Mouse (Mus musculus) mesoderm, embryonic 11.5 days (tissue): ENCODE data around the gene Ttll7.

Experiments
- DNase-seq: peaks from one replicate; pipeline ENCODE4 v3.0.0-alpha.2; 2012; ENCODE audit warnings: low read depth, low spot score

The Ttll7 gene

DNA sequence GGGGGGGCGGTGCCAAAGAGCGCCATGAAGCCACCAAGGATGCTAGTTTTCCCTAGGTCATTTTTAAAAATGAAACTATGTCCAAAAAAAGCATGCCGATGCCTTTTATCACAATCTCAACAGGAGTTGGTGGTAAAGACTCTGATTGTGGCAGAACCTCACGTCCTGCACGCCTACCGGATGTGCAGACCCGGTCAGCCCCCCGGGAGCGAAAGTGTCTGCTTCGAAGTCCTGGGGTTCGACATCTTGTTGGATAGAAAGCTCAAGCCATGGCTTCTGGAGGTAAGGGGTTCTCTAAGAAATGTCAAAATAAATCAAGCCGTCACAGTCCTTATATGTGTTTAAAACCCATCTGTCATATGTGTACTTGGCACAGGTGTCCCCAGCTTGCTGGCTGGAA is 60.9 kb downstream of the Ttll7 start:
- no peak for DNase-seq

DNA sequence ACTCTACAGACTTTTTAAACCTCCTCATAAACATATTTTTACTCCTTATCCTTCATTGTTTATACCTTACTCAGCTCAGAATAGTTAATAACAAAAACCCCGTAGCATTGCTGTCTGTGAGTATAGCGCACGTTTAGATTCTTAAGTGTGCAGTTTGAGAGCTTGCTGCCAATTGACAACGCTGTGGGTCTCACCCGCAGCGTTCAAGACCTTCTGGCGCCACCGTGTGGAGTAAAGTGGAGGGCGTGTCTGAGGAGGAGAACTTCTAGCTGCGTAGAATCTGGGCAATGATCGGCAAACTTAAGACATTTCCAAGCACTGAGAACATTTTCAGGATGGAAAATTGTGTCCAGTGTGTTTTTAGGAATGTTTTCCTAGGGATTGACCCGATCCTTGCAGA is 62.6 kb downstream of the Ttll7 start:
- DNase-seq = peak; percentile 80

DNA sequence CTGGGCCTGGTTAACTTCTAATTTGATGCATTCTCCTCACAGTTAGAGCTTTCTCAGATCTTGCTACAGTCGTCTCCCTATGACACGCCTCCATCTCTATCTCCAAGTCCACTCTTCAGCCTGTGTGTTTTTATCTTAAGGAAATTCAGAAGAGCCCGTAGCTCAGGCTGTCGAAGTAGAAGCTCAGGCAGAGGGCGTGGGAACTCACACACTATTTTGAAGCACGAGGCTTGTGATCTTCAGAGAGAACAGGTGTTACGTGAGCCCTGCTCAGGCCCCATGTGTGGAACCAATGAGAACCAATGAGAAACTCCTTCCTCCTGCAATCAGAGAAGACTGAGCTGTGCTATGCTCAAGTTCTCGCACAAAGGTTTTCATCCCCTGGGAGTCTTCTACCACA is 65.7 kb downstream of the Ttll7 start:
- no peak for DNase-seq

DNA sequence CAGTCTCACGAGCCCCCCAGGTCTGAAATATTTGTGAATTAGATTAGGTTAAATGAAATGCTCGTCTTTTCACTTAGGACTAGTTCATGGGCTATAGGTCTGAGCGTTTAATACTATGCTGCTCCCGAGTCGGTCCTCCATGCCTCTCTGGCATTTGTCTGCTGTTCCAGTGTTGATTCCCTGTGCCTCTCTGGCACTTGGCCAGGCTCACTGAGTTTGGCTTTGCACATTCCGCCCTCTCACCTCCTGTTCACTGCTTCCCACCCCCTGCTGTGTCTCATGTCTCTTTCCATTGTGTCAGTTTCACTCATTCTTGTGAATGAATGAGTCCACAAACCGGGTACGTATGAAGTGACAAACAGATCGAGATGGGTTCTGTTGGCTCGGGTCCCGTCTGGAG is 66.2 kb downstream of the Ttll7 start:
- no peak for DNase-seq

DNA sequence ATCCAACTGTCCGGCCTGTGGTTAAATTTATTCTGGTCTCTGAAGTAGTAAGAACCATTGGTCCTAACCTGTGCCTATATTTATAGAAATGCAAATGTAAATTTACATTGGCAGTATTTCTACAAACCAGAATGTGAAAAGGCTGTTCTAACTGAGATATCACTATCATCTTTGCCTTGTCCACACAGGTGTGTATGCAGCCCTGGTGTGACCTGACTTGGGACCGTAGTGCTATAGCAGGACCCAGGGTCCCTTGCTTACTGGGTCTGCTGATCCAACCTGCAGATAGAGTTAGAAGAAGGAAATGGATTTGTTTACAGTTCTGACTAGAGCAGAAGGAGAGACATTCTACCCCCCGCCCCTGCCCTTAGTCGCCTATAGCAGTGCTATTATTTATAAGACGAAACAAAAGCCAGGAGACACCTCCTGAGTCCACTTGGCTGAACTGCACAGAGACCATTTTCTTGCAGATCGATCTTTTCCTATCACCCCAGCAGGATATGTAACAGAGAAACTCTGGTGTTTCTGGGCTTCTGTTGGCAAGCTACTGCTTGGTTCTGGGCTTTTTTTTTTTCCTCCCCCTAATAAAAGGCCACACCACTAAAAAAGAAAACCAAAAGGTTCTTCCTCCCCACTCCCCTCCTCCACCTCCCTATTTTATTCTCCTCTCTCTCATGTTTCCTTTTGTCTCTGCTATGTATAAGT is 75.3 kb downstream of the Ttll7 start:
- DNase-seq = no peak

DNA sequence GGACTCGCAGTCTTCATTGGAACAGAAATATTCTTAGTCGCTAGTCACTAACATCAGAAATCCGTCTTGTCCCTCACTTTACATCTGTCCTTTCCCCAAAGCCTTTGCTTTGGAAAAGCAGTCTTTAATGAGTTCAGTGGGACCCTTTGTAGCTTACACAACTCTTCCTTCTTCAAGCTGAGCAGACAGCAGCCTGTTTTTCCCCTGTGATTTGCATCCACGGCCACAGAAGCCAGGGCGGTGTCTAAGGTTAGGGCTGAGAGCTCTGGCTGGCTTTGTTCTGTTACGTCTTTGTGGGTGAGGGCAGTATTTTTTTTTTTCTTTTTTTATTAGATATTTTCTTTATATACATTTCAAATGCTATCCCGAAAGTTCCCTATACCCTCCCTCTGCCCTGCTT is 76.0 kb downstream of the Ttll7 start:
- no peak for DNase-seq

DNA sequence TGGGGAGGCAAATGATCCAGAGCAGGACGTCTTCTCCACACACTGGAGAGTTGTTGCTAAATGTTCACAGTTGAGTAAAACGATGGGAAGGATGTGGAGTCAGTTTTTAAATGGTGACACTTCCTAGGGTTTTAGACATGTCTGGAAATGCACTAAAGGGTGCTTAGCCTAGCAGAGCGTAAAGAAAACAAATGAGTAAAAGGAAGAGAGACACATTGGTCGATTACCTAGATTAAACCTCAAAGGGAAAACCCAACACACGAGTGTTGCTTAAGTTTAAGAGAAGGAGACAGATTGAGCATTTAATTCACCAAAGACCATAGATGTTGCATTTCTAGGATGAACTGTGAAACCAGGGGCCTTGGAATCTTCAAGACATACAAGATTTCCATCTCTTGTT is 76.8 kb downstream of the Ttll7 start:
- no peak for DNase-seq

DNA sequence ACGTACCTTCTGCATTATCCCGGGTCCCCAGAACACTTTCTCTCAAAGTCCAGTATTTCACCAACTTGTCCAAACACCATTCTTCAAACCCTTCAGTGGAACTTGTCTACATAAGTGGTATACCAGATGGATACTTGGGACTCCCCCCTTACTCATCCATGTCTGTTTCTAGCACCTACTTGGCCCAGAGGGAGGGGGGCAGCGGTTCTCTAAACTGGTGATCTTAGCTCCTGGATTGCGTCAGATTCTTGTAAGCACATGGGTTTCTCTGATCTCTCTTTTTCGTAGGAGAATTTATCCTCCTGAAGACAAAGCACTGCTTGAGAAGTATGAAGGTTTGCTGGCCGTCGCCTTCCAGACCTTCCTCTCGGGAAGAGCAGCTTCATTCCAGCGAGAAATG is 79.0 kb downstream of the Ttll7 start:
- no peak for DNase-seq

DNA sequence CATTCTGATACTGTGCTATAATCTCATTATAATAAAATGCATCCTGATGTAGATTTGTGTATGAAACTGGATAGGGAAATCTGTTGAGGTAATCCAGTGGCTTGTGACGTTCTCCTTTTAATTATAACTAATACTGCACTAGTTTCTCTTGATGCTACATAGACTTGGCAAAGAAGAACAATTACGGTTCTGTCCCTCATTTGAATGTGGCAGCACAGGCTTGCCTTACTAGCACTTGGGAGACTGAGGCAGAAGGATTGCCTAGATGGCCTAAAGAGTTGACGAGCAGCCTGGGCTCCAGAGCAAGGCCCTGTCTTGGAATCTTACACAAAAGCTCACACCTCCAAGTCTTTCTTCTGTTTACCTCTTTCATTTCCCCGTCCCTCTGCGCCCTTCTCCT is 80.3 kb downstream of the Ttll7 start:
- no peak for DNase-seq

DNA sequence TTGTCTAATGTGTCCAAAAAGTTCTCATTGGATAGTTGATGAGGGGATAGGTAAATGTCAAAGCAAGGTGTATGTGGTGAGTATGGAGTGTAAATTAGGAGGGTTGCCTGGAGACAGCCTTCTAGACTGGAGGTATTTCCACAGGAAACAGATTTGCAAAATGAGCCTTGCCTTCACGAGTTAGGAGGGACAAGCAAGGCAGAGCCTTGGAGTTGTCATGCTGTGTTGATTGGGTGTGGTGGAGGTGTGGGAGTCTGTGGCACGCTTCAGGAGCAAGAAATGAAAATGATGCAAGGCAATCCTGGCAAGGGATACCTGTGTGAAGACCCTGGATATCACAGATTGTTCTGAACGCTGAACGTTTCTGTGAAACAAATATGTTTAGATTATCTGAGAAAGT is 84.7 kb downstream of the Ttll7 start:
- no peak for DNase-seq

DNA sequence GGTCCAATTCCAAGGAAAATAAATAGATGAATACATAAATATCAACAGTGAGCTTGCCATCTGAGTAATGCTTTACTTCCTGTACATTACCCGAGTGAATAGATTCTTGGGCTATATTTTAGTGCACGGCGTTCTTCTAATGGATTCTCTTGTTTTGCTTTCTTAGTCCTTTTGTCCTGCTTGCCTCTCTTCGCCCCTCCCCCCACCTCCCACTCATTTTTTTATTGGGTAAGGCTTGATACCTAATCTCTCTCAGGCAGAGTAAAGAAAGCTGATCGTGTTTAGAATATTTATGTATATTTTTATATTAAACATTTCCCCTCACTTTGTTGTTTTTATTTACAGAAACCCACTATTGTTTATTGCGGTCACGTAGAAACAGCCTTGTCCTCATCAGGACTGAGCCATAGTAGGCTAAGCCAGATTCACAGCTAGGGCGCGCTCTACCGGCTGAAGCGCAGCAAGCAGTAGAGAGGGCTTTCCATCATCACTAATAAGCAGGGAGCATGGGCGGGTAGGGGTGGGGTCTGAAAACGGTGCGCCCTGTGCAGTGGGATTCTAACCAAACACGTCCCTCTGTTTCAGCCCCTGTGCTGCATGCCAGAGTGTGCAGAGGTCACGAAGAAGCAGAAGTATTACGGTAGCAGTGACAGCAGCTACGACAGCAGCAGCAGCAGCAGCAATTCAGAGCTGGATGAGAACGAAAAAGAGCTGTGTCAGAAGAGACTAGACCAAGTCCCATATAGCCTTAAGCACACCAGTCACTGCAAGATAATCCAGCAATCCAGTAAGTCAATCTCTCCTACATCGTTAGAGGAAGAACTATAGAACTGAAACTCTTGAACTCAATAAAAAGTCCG is 87.5 kb downstream of the Ttll7 start:
- DNase-seq = peak; percentile 45

DNA sequence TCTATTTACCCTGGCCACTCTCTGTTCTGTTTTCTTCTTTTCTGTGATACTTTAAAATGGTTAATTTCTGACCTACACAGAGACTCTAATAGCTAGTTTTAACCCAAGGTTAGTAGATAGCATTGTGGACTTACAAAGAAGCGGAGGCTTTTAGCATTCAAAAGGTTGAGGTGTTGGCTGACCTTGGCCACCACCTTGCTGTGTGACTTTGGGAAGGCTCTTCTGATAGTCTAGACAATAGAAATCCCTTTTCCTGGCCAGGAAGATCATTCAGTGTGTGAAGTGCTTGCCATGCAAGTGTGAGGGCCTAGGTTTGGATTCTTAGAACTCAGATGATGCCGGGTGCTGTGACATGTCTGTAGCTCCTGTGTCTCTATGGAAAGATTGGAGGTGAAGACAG is 90.9 kb downstream of the Ttll7 start:
- no peak for DNase-seq

DNA sequence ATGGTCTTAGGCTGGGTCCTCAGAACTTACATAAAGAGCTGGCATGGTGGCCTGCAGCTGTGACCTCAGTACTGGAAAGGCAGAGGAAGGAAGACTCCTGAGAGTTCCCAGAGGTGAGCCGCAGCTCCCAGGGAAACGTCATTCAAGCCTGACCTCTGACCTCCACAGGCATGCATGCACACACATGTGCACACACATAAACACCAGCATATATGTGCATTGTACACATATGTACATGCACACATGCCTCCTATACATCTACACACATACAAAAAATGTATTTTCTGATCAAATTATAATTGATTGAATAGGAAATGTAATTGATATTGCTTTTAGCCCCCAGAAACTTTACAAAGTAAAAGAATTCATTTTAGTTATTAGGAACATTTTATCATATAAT is 93.2 kb downstream of the Ttll7 start:
- peak; percentile 6 for DNase-seq

DNA sequence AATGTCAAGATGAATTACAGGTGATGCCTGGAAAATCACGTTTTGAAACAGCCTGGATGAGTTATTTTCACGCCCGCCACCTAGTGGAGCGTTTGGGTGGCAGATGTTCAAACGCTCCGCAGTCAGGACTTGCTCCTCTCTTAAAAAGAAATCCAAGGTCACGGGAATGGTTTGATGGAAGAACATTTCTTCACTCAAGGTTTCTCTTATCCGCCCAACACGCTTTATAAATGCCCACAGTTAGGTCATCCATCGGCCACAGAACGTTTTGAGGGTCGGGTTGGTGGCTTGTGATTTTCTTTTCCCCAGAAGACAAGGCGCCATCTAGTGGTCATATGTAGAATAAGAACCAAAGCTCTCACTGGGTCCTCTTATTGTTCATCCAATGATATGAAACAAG is 93.7 kb downstream of the Ttll7 start:
- peak; percentile 81 for DNase-seq

DNA sequence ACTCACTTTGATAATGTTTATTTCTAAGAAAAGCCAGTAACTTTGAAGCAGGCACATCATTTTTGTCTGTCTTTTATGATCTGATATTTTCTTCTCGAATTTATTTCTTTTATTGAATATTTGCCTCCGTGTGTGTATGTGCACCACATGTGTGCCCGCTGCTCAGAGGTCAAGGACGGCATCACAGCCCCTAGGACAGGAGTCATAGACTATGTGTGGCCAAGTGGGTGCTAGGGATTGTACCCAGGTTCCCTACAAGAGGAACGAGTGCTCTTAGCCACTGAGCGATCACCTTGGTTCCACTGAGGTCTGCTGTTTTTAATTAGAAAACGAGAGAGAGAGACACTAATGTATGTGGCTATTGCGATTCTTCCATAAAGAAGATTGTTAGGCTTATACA is 94.5 kb downstream of the Ttll7 start:
- DNase-seq = no peak

DNA sequence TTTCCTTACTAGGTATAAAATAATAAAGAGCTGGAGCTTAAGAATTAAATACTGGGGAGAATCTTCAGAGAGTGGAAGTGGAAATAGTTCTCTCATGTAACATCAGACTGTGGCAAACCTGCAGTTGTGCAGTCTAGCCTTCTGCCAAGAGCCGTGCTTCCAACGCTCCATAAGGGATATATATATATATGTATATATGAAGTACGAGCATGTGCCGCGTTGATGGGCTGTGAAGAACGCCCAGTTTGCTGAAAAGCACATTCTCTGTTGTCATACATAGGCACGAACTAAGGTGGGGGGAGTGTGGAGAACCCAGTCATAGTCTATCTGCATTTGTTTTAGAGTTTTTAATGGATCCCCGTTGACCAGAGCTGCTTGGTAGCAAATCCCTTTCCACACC is 104.6 kb downstream of the Ttll7 start:
- DNase-seq = no peak

DNA sequence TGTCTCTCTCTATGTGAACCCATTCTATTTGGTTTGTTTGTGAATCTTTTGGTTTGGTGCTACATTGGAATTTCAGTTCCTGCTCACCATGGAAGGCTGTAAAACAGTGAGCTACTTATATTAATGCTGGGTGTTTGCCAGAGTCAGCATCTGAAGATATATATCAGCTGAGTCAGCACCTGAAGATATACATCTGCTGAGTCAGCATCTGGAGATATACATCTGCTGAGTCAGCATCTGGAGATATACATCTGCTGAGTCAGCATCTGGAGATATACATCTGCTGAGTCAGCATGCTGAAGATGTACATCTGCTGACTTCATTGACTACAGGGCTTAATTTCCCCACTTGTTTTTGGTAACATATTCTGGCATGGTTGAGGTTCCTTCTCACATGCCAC is 110.7 kb downstream of the Ttll7 start:
- DNase-seq = no peak

DNA sequence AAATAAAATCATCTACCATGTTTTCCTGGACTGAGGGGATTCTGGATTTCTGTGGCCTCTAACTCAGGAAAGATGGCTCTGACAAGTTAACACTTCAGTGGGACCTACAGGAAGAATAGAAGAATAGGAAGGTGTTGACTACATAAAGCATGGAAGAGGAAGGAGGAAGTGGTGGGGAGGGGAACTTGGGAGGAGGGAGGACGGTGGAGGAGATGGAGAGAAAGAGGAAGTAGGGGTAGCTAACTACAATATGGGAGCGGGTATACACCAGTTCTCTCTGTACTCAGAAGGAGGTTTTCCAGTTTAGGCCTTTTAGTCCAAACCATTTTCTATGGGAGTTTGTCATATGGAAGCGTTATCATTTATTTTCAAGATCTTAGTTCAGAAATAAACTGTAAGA is 112.2 kb downstream of the Ttll7 start:
- no peak for DNase-seq

DNA sequence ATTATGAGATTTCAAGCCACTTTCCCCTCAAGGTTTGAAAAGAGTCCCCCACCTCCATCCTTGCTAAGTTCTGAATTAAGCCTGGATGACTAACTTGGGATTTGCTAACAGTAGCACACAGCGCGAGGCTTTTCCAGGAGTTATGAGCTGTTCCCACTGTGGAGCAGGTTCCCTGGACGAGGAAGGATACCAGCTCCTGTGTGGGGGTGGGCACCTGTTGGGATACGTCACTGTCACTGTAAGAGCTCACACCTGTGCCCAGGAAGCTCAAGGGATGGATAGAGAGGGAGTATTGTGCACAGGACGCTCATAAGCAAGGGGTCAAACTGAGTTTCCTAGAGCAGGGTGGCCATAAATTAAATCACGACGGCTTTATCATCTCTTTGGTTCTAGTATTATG is 115.1 kb downstream of the Ttll7 start:
- DNase-seq = no peak

DNA sequence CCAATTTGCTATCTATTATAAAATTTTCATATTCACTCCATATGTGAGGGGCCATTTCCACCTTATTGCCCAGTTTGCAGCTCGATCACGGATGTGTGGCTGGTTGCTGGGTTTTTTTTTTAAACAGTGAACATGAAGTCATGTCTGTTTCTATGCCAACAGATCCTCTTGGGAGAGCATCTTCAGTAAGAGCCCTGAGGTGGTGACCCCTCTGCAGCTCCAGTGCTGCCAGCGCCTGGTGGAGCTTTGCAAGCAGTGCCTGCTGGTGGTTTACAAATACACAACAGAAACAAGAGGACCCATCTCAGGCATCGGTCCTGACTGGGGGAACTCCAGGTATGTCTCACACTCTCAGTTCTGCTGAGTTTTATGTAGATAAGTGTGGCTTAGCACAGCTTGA is 115.7 kb downstream of the Ttll7 start:
- no peak for DNase-seq

DNA sequence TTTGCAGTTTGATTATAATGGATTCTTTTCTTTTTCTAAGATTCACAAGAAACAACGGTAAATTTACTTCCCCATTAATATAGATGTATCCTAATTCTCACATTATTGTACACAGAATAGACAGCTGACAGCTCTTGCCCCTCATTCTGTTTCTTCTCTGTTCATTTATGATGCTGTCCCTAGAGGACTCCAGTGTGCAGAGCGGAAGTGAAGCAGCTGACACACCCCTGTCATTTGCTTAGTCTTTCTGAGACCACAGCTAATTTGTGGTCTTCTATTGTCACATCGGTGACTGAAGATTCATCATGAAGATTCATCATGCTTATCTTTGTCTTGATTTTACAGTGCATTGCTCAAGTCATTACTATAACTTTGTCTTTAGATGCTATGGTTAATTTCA is 126.1 kb downstream of the Ttll7 start:
- DNase-seq = no peak

DNA sequence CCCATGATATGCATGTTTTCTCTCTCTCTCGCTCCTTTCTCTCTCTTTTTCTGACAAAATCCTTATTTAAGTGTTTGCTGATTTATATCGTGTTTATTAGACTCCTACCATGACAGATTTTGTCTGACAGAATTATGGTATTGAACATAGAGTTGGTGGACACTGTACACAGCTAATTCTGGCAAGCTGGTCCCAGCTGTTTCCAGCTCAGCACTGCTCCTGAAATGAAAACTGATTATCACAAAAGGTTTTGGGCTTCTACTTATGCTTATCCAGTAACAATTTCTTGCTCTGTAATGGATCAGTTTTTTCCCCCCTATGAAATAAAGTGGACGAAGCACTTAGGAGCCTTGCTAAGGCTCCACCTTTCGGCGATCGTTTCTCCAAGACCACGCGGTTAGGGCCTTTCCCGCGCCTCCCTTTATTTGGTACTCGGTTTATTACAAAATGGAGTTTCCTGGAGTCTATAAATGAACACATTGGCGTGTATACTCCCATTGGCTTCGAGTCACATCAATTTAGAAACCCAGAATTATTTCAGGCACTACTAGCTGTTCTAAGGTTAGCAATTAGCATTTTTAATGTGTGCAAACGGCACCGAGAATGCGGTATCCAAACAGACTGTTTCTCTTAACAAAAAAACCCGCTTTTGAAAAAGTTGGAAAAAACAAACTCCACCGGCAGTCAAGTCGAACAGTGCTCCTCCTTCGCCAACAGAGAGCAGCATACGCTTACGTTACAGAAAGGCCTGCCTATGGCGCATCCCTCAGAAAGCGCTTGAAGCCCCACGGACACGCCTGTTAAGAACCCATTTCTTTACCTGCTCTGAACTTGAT is 141.9 kb downstream of the Ttll7 start:
- peak; percentile 75 for DNase-seq
